Mouse (Mus musculus) midbrain, embryonic 12.5 days (tissue): ENCODE data around the gene Ilk. TPM values are rescaled to one million over a fixed set of nuclear protein-coding genes. Genes with fewer than 3 reads are reported as not detected.

Experiments
- polyA plus RNA-seq: library from polyadenylated mRNA; unstranded; fragments of >200 nt; fragmentation: Nextera tagmentation; extraction: Ambion mirVana; gene quantifications from 2 replicates; pipeline ENCODE4 v1.2.1, GENCODE M21; 2016

The Ilk gene
- polyA plus RNA-seq, 1 experiment from 2014 or later, result 212 TPM

Other genes starting within 250 kb of the Ilk start
- 48.5 and 51.1 TPM in 2 replicates for gene Smpd1, start 182.2 kb upstream of the Ilk start, polyA plus RNA-seq
- 166 TPM in 2 replicates for gene Apbb1, start 154.9 kb upstream of the Ilk start, polyA plus RNA-seq
- gene Hpx, start 136.5 kb upstream of the Ilk start, polyA plus RNA-seq, result 0.27 and 0.35 TPM in 2 replicates
- gene Trim3, start 103.0 kb upstream of the Ilk start, polyA plus RNA-seq, result 54.1 and 55.5 TPM in 2 replicates
- 135 and 143 TPM in 2 replicates for gene Timm10b, start 96.5 kb upstream of the Ilk start, polyA plus RNA-seq
- 71.4 and 79.3 TPM in 2 replicates for gene Arfip2, start 96.2 kb upstream of the Ilk start, polyA plus RNA-seq
- 3.3 TPM in 2 replicates for gene Gm45799, start 96.0 kb upstream of the Ilk start, polyA plus RNA-seq
- 1.0 and 1.5 TPM in 2 replicates for gene Dnhd1, start 85.8 kb upstream of the Ilk start, polyA plus RNA-seq
- gene Rrp8, start 793 bp downstream of the Ilk start, polyA plus RNA-seq, result 40.1 and 41.7 TPM in 2 replicates
- gene Taf10, start 7.8 kb downstream of the Ilk start, polyA plus RNA-seq, result 164 and 185 TPM in 2 replicates
- gene Tpp1, start 15.6 kb downstream of the Ilk start, polyA plus RNA-seq, result 44.4 and 56.7 TPM in 2 replicates
- gene Dchs1, start 51.1 kb downstream of the Ilk start, polyA plus RNA-seq, result 22.0 and 23.9 TPM in 2 replicates
- gene Mrpl17, start 74.5 kb downstream of the Ilk start, polyA plus RNA-seq, result 220 and 231 TPM in 2 replicates
- 0.24 TPM in 1 of 2 replicates, not detected in the other for gene Gm4070, start 217.4 kb downstream of the Ilk start, polyA plus RNA-seq